Mouse (Mus musculus) liver, embryonic 15.5 days (tissue): Measurements from ENCODE around the gene Wdr75. TPM values are rescaled to one million over a fixed set of nuclear protein-coding genes. Genes with fewer than 3 reads are reported as not detected.
A peak's percentile ranks its signal among the peaks of the same experiment; 100 is the strongest.

Source experiments
- ATAC-seq: fragments of 200-750 bp; cut with Nextera tagmentation; 2 replicates; pipeline ENCODE4 v1.8.0; 2017; ENCODE audit warnings: moderate number of reproducible peaks, mild to moderate bottlenecking, moderate library complexity; ENCODE audit not compliant: insufficient read depth
- H3K27ac ChIP-seq: fragments of 300-500 bp; sonication (generic); replicated peaks from 2 replicates; pipeline ENCODE4 v1.5.1; 2015; ENCODE audit warnings: mild to moderate bottlenecking, inconsistent platforms
- H3K27me3 ChIP-seq: fragments of 300-500 bp; sonication (generic); 2 replicates; pipeline ENCODE4 v1.6.1; 2015; ENCODE audit warnings: mild to moderate bottlenecking, inconsistent platforms
- H3K36me3 ChIP-seq: fragments of 300-500 bp; sonication (generic); replicated peaks from 2 replicates; pipeline ENCODE4 v1.6.1; 2015; ENCODE audit warnings: moderate library complexity, mild to moderate bottlenecking, inconsistent platforms
- H3K4me1 ChIP-seq: fragments of 300-500 bp; sonication (generic); replicated peaks from 2 replicates; pipeline ENCODE4 v1.6.1; 2015; ENCODE audit warnings: inconsistent platforms
- H3K4me2 ChIP-seq: fragments of 300-500 bp; sonication (generic); 2 replicates; pipeline ENCODE4 v1.6.1; 2015; ENCODE audit warnings: moderate library complexity, mild to moderate bottlenecking, inconsistent platforms
- H3K4me3 ChIP-seq: fragments of 300-500 bp; sonication (generic); replicated peaks from 2 replicates; pipeline ENCODE4 v1.5.1; 2015; ENCODE audit warnings: mild to moderate bottlenecking, inconsistent platforms
- H3K9ac ChIP-seq: fragments of 300-500 bp; sonication (generic); 2 replicates; pipeline ENCODE4 v1.6.1; 2015; ENCODE audit warnings: moderate library complexity, mild to moderate bottlenecking, inconsistent platforms
- H3K9me3 ChIP-seq: fragments of 300-500 bp; sonication (generic); replicated peaks from 2 replicates; pipeline ENCODE4 v1.6.1; 2016; ENCODE audit warnings: inconsistent platforms
- WGBS: fragments of 180-500 bp; shearing (Covaris S2); methylation state at CpG from one replicate; pipeline ENCODE4 v1.1.7; 2015; ENCODE audit warnings: mixed read lengths; ENCODE audit not compliant: insufficient replicate concordance; 5-methylcytosine and 5-hydroxymethylcytosine counted together
- polyA plus RNA-seq: library from polyadenylated mRNA; unstranded; fragments of >200 nt; fragmentation: Nextera tagmentation; extraction: Ambion mirVana; gene quantifications from 2 replicates; pipeline ENCODE4 v1.2.1, GENCODE M21; 2015

The Wdr75 gene
- polyA plus RNA-seq, 1 experiment from 2014 or later = 32.2 TPM

GRCm38 (mm10) chr1:45780606-45781288 lies 14.2 kb upstream of the Wdr75 start:
- no peak overlapping the region for H3K27ac ChIP-seq

DNA sequence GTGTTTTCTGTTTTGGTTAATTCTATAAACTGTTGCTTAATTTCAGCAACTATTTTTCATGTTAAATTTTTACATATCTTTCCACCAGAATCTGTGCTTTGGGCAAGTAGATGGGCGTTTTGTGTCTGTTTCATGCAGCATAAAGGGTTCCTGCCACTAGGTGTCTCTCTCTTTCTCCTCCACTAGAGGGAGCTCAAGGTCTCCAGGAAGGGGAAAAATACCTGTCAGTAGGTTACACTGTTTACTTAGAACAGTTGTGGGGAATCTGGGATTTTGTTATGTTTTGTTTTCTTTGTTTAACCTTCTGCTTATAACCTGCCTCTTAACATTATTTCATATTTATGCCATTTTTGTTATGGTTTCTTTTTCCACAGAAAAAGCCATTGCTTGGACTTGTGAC lies 21.9 kb downstream of the Wdr75 start:
- ATAC-seq = no peak
- no peaks in the 10 kb centered on the region for H3K9me3 ChIP-seq
- no peak overlapping the region for H3K9ac ChIP-seq
- H3K4me2 ChIP-seq = no peak overlapping the region
- H3K4me1 ChIP-seq = no peaks in the 10 kb centered on the region
- peaks cover 80% of the 10 kb centered on the region for H3K36me3 ChIP-seq
- H3K27me3 ChIP-seq = no peaks in the 10 kb centered on the region
- no peak overlapping the region for H3K27ac ChIP-seq
- 10% methylated on average over 1 of the region's 1 CpGs for WGBS
- no peak overlapping the region for H3K4me3 ChIP-seq

More at GRCm38 (mm10) chr1:45780606-45781288, 14.2 kb upstream of the Wdr75 start:
- no peaks in the 10 kb centered on the region for H3K9me3 ChIP-seq
- no peaks in the 10 kb centered on the region for H3K27me3 ChIP-seq
- H3K4me2 ChIP-seq = no peak overlapping the region
- no peak overlapping the region for H3K4me3 ChIP-seq
- H3K9ac ChIP-seq = no peak overlapping the region
- ATAC-seq = no peak
- H3K36me3 ChIP-seq = no peaks in the 10 kb centered on the region
- no peaks in the 10 kb centered on the region for H3K4me1 ChIP-seq
- WGBS = 42% methylated on average over 4 of the region's 4 CpGs

DNA sequence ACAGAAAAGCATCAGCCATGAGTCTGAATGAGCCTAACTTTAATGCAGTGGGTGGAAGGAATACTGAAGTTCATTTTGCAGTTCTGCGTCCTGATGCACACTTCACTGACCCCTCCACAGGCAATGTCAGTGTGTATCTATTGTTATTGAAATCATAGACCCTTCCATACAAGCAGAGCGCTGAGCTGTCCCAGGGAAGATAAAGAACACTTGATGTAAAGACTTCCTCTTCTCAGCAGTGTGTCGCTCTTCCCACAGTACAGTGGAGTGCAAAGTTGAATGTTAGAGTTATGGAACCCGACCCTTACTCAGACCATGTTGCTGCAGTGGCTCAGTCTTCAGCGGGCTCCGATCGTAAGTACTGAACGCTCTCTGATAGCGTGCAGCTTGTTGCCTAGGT lies 23.6 kb downstream of the Wdr75 start:
- Histone ChIP-seq H3K4me2 (no peak overlapping the region), H3K4me3 (no peak overlapping the region), H3K27me3 (no peaks in the 10 kb centered on the region), H3K9ac (no peak overlapping the region), H3K27ac (no peak overlapping the region), H3K36me3 (peaks cover 80% of the 10 kb centered on the region), H3K9me3 (no peaks in the 10 kb centered on the region), H3K4me1 (no peaks in the 10 kb centered on the region)
- 85% methylated on average over 9 of the region's 9 CpGs for WGBS
- ATAC-seq = no peak

DNA sequence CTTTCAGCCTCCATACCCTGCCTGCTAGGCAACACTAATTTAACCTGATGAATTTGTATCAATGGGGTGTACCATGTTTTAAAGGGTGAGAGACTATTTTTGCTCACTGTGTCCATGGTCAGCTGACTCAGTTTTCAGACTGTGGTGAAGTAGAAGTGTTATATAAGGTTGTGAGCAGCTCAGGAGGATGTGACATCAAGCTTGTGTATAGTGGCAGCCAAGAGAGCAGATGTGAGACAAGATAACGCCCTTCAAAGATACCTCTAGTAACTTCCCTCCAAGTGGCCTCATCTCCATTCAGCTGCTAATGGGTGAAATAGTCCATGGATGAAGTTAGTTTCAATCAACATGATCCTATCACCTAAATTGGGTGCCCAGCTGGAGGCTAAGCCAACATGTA lies 29.5 kb downstream of the Wdr75 start:
- Histone ChIP-seq H3K4me2 (no peak overlapping the region), H3K9ac (no peak overlapping the region), H3K36me3 (peaks cover 41% of the 10 kb centered on the region), H3K4me1 (peaks cover 6% of the 10 kb centered on the region), H3K27me3 (no peaks in the 10 kb centered on the region), H3K27ac (no peak overlapping the region), H3K4me3 (no peak overlapping the region), H3K9me3 (no peaks in the 10 kb centered on the region)
- peak; percentile 34; the same call in 1 of the 2 replicates for ATAC-seq
- WGBS = 29% methylated on average over 1 of the region's 1 CpGs

- peaks cover 37% of the 10 kb centered on the region for H3K36me3 ChIP-seq
- peaks cover 6% of the 10 kb centered on the region for H3K4me1 ChIP-seq
- ATAC-seq = peak; percentile 44; the same call in 1 of the 2 replicates
- H3K4me3 ChIP-seq = no peak overlapping the region
- no peaks in the 10 kb centered on the region for H3K27me3 ChIP-seq
- no peak overlapping the region for H3K9ac ChIP-seq
- 41% methylated on average over 5 of the region's 5 CpGs for WGBS
- no peak overlapping the region for H3K27ac ChIP-seq
- no peaks in the 10 kb centered on the region for H3K9me3 ChIP-seq
- H3K4me2 ChIP-seq = no peak overlapping the region
Observed at GRCm38 (mm10) chr1:45825140-45825539, 30.2 kb downstream of the Wdr75 start.

DNA sequence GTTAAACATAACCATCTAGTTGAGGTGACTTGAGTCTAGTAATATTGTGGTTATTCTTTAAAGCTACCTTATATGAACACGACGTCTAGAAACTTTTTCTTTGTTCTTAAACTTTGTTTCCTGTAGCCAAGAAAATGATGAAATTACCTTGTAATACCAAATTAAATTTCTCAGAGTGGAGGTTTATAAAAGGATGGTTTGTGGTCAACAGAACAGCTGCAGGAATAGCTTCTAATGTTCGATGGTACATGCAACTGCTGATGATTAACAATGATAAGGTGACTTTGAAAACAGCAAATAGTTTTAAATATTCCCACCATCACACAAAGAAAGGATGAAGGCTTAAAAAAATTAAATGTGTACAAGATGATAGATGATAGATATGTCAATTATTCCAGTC lies 30.7 kb downstream of the Wdr75 start:
- 78% methylated on average over 3 of the region's 3 CpGs for WGBS
- no peak for ATAC-seq

DNA sequence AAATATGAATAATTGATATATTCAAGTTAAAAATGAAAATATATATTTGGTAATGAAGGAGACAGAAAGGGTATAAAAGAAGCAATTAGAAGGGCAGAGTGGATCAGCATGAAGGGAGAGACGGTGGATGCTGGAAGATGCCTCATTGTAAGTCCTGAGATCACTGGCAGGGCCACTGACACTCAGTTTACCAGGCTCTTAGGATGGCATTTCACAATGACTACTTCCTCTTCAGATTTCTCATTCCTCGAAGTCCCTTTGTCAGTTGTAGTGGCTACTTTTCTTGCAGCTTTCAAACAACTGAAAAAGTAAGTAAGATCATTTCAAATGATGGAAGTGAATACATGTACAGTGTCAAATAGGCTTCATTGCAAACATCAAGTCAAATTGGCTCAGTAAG lies 31.2 kb downstream of the Wdr75 start:
- 48% methylated on average over 2 of the region's 2 CpGs for WGBS

More for the DNA sequence above, 30.7 kb downstream of the Wdr75 start:
- peaks cover 6% of the 10 kb centered on the region for H3K4me1 ChIP-seq
- H3K9me3 ChIP-seq = no peaks in the 10 kb centered on the region
- H3K4me3 ChIP-seq = no peak overlapping the region
- no peak overlapping the region for H3K27ac ChIP-seq
- no peaks in the 10 kb centered on the region for H3K27me3 ChIP-seq
- no peak overlapping the region for H3K4me2 ChIP-seq
- H3K36me3 ChIP-seq = peaks cover 33% of the 10 kb centered on the region
- H3K9ac ChIP-seq = no peak overlapping the region

GRCm38 (mm10) chr1:45826796-45827195 lies 31.8 kb downstream of the Wdr75 start:
- Histone ChIP-seq H3K9ac (no peak overlapping the region), H3K4me1 (peaks cover 6% of the 10 kb centered on the region), H3K27ac (no peak overlapping the region), H3K27me3 (no peaks in the 10 kb centered on the region), H3K4me2 (no peak overlapping the region), H3K4me3 (no peak overlapping the region), H3K36me3 (peaks cover 23% of the 10 kb centered on the region), H3K9me3 (no peaks in the 10 kb centered on the region)
- WGBS = 62% methylated on average over 2 of the region's 2 CpGs
- ATAC-seq = no peak

More for the DNA sequence above, 31.2 kb downstream of the Wdr75 start:
- no peak overlapping the region for H3K27ac ChIP-seq
- H3K9me3 ChIP-seq = no peaks in the 10 kb centered on the region
- peaks cover 28% of the 10 kb centered on the region for H3K36me3 ChIP-seq
- no peak for ATAC-seq
- H3K27me3 ChIP-seq = no peaks in the 10 kb centered on the region
- no peak overlapping the region for H3K4me3 ChIP-seq
- H3K4me2 ChIP-seq = no peak overlapping the region
- no peak overlapping the region for H3K9ac ChIP-seq
- H3K4me1 ChIP-seq = peaks cover 6% of the 10 kb centered on the region

DNA sequence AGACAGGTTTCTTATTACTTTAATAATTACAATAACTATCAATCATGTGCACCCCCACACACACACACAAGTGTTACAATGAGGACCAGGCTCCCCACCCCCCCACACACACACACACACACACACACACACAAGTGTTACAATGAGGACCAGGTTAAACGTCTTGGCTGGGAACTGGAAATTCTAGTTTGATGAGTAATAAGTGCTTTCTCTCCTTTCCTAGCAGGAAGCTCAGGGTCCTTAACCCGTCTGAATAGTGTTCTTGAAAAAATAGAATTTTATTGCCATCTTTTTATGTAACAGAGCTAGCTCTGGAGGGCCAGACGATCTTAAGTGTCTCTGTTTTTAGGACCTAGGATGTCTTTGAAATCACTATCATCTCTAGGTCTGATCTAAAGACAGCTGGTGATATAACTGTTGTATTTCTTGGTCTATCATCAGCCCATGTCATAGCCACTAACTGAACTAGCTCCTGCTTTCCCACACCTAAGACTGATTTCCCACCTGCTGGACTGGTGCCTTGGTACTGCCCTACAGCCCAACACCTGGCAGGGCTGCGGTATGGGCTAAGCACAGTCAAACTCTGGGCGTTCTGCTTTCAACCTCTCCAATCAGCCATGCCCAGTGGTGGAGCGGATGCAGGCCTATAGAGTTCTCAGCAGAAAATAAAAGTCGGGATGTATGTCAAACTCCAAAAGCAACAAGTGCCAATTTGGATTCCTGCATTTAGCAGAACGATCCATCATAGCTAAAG lies 35.7 kb downstream of the Wdr75 start:
- no peak for ATAC-seq
- no peak overlapping the region for H3K27ac ChIP-seq
- H3K4me1 ChIP-seq = no peaks in the 10 kb centered on the region
- no peaks in the 10 kb centered on the region for H3K27me3 ChIP-seq
- no peak overlapping the region for H3K4me3 ChIP-seq
- no peaks in the 10 kb centered on the region for H3K9me3 ChIP-seq
- H3K9ac ChIP-seq = no peak overlapping the region
- WGBS = 67% methylated on average over 8 of the region's 8 CpGs
- H3K36me3 ChIP-seq = no peaks in the 10 kb centered on the region
- H3K4me2 ChIP-seq = no peak overlapping the region

GRCm38 (mm10) chr1:45835362-45836063 lies 40.5 kb downstream of the Wdr75 start:
- Histone ChIP-seq H3K4me1 (no peaks in the 10 kb centered on the region), H3K4me2 (no peak overlapping the region), H3K9ac (no peak overlapping the region), H3K27ac (no peak overlapping the region), H3K36me3 (no peaks in the 10 kb centered on the region), H3K27me3 (no peaks in the 10 kb centered on the region), H3K4me3 (no peak overlapping the region), H3K9me3 (no peaks in the 10 kb centered on the region)
- WGBS = 63% methylated on average over 4 of the region's 4 CpGs
- ATAC-seq = no peak

DNA sequence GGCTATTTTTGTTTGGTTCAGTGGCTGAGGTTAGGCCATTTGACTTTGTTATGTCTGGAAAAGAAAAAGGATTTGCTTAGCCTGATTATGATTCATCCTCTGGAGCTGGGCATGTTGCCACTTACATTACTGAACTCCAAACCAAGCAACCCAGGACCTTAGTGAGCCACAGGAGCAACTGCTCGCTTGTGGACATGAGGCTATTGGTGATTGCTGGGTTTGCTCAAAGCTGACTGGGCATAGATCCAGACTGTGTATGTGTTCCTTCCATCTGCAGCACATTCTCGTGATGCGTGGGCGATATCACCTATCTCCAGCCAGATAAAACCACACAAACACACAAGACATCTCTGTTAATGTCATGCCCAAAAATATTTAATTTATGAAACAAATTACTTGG lies 42.8 kb downstream of the Wdr75 start:
- Histone ChIP-seq H3K4me1 (no peaks in the 10 kb centered on the region), H3K4me3 (no peak overlapping the region), H3K36me3 (no peaks in the 10 kb centered on the region), H3K4me2 (no peak overlapping the region), H3K27me3 (no peaks in the 10 kb centered on the region), H3K9me3 (no peaks in the 10 kb centered on the region), H3K9ac (no peak overlapping the region), H3K27ac (no peak overlapping the region)
- no peak for ATAC-seq
- 59% methylated on average over 4 of the region's 4 CpGs for WGBS
